Mouse (Mus musculus): ENCODE results near the gene Tpi1. TPM values are rescaled to one million over a fixed set of nuclear protein-coding genes. Genes with fewer than 3 reads are reported as not detected.
"Not testable (repeated sequence)": the region's sequence is repeated elsewhere in the genome, so short reads cannot be mapped to it uniquely, and the experiment has no call there.

The Tpi1 gene
- polyA plus RNA-seq, 1 experiment from 2014 or later: 393 TPM

GRCm38 (mm10) chr6:124807366-124807765 lies 6.7 kb downstream of the Tpi1 start:
- Histone ChIP-seq H3K4me2 (ENCODE audit: low read depth, low read length) (no peak overlapping the region), H3K27ac (ENCODE audit: low read depth, low read length) (no peak overlapping the region), H3K4me1 (ENCODE audit: control insufficient read depth, insufficient read depth, low read length) (peaks cover 19% of the 10 kb centered on the region), H3K4me3 (ENCODE audit: low read depth, low read length) (no peak overlapping the region), H3K36me3 (ENCODE audit: control insufficient read depth, insufficient read depth, low read length) (peaks cover 9% of the 10 kb centered on the region), H3K9ac (replicated peaks; ENCODE audit: low read depth, low read length) (no peak overlapping the region), H3K9me3 (ENCODE audit: control insufficient read depth, low read length) (no peaks in the 10 kb centered on the region), H3K27me3 (ENCODE audit: control insufficient read depth, insufficient read depth, low read length) (no peaks in the 10 kb centered on the region)
- no peak for ATAC-seq (ENCODE audit: low read depth)
- WGBS: 87% methylated on average over 4 of the region's 4 CpGs

DNA sequence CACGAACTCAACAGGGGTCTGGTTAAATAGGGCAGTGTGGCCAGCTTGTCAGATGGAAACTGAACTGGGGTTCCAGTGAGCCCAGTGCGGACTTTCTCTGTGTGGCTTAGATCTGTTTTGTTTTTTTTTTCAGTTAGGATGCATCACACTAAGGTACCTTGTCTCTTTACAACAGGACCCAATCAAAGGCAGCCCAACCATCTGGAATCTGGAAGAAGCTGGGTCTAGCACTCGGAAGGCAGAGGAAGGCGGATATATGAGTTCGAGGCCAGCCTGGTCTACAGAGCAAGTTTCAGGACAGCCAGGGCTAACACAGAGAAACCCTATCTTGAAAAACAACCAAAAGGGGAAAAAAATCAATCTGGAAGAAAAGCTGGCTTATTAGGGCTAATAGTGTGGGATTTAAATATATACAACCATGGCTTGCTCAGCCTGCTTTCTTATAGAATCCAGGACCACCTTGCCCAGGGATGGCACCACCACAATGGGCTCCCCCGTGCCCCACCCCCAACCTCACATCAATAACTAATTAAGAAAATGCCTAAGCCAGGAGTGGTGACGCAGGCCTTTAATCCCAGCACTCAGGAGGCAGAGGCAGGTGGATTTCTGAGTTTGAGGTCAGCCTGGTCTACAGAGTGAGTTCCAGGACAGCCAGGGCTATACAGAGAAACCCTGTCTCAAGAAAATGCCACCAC lies 7.5 kb downstream of the Tpi1 start:
- 77% methylated on average over 7 of the region's 7 CpGs for WGBS
- H3K4me2 ChIP-seq (ENCODE audit: low read depth, low read length): peak overlapping the region; percentile 67
- no peak overlapping the region for H3K9ac ChIP-seq (replicated peaks; ENCODE audit: low read depth, low read length)
- peak overlapping the region; percentile 79; the same call in 1 of the 2 replicates for H3K27ac ChIP-seq (ENCODE audit: low read depth, low read length)
- H3K4me1 ChIP-seq (ENCODE audit: control insufficient read depth, insufficient read depth, low read length): peaks cover 15% of the 10 kb centered on the region
- H3K36me3 ChIP-seq (ENCODE audit: control insufficient read depth, insufficient read depth, low read length): peaks cover 4% of the 10 kb centered on the region
- no peaks in the 10 kb centered on the region for H3K27me3 ChIP-seq (ENCODE audit: control insufficient read depth, insufficient read depth, low read length)
- no peak for ATAC-seq (ENCODE audit: low read depth)
- H3K9me3 ChIP-seq (ENCODE audit: control insufficient read depth, low read length): no peaks in the 10 kb centered on the region
- no peak overlapping the region for H3K4me3 ChIP-seq (ENCODE audit: low read depth, low read length)

DNA sequence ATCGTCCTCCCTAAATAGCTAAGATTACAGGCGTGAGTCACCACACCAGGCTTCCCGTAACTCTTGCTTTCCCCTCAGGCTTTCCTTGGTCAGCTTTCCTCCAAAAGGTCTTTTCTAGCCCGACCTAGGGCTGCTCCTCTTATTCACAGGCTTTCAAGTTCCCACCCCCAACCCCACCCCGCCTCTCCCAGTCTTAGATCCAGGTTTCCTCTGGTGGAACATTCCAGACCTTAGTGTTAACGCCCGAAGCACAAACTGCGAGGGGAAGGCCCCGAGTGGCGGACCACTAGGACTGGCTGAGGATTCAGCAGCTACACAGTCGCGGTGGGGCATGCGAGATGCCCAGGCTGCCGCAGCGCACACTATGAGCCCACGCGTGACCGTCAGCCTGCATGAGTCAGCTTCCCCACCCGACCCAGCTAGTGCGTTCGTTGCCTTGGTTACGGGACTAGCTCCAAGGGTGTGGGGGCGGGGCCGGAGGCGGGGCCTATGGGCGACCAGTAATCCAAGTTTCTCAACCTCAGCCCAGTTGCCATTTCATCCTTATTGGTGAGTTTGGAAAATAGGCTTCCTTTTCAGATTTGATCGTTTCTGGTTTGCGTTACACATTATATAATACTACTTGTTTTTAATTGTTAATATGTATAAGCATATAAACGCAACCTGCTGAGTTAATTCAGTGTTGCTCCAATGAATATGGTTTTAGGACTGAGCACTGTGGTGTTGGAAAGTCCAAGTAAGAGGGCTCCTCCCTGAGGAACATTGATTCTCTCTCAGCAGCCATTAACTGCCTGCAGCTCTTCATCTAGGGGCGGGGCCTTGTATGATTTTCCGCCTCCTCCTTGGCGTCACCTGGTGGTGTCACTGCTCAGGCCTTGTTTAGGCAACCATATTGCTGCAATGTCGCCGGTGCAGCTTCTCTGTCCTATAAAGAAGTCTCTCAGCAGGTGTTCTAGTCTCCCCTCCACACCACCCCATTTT lies 8.5 kb downstream of the Tpi1 start:
- Histone ChIP-seq H3K27me3 (ENCODE audit: control insufficient read depth, insufficient read depth, low read length) (no peaks in the 10 kb centered on the region), H3K4me3 (ENCODE audit: low read depth, low read length) (peak overlapping the region; percentile 33), H3K4me1 (ENCODE audit: control insufficient read depth, insufficient read depth, low read length) (peaks cover 15% of the 10 kb centered on the region), H3K36me3 (ENCODE audit: control insufficient read depth, insufficient read depth, low read length) (no peaks in the 10 kb centered on the region), H3K4me2 (ENCODE audit: low read depth, low read length) (peak overlapping the region; percentile 67), H3K9ac (replicated peaks; ENCODE audit: low read depth, low read length) (peak overlapping the region; percentile 48; the same call in 1 of the 2 replicates), H3K9me3 (ENCODE audit: control insufficient read depth, low read length) (no peaks in the 10 kb centered on the region), H3K27ac (ENCODE audit: low read depth, low read length) (peak overlapping the region; percentile 79)
- ATAC-seq (ENCODE audit: low read depth): peak; percentile 88
- 1% methylated on average over 34 of the region's 34 CpGs for WGBS

- Histone ChIP-seq H3K9me3 (ENCODE audit: control insufficient read depth, low read length) (no peaks in the 10 kb centered on the region), H3K4me2 (ENCODE audit: low read depth, low read length) (no peak overlapping the region), H3K4me1 (ENCODE audit: control insufficient read depth, insufficient read depth, low read length) (peaks cover 7% of the 10 kb centered on the region), H3K36me3 (ENCODE audit: control insufficient read depth, insufficient read depth, low read length) (no peaks in the 10 kb centered on the region), H3K27ac (ENCODE audit: low read depth, low read length) (no peak overlapping the region), H3K27me3 (ENCODE audit: control insufficient read depth, insufficient read depth, low read length) (no peaks in the 10 kb centered on the region), H3K9ac (replicated peaks; ENCODE audit: low read depth, low read length) (no peak overlapping the region), H3K4me3 (ENCODE audit: low read depth, low read length) (no peak overlapping the region)
- WGBS: 92% methylated on average over 3 of the region's 3 CpGs
- ATAC-seq (ENCODE audit: low read depth): no peak
Observed at GRCm38 (mm10) chr6:124804341-124804740, 9.8 kb downstream of the Tpi1 start.

DNA sequence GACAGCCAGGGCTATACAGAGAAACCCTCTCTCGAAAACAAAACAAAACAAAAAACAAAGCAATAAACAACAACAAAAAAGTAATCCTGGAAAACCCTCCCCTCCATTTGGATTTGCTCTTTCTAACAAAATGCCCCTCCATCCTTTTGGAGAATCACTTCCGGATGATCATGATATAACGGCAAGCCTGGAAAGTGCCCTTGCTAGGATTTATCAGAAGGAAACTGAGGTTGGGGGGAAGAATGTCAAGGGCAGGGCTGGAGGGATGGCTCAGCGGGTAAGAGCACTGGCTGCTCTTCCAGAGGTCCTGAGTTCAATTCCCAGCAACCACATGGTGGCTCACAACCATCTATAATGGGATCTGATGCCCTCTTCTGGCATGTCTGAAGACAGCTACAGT lies 10.4 kb downstream of the Tpi1 start:
- H3K27me3 ChIP-seq (ENCODE audit: control insufficient read depth, insufficient read depth, low read length); H3K27ac ChIP-seq (ENCODE audit: low read depth, low read length); H3K4me1 ChIP-seq (ENCODE audit: control insufficient read depth, insufficient read depth, low read length); H3K4me3 ChIP-seq (ENCODE audit: low read depth, low read length); H3K36me3 ChIP-seq (ENCODE audit: control insufficient read depth, insufficient read depth, low read length); H3K9me3 ChIP-seq (ENCODE audit: control insufficient read depth, low read length); H3K9ac ChIP-seq (replicated peaks; ENCODE audit: low read depth, low read length); H3K4me2 ChIP-seq (ENCODE audit: low read depth, low read length); ATAC-seq (ENCODE audit: low read depth): not testable (repeated sequence)
- 96% methylated on average over 4 of the region's 4 CpGs for WGBS

- no peak for ATAC-seq (ENCODE audit: low read depth)
- H3K9ac ChIP-seq (replicated peaks; ENCODE audit: low read depth, low read length): no peak overlapping the region
- peaks cover 5% of the 10 kb centered on the region; the same call in 1 of the 2 replicates for H3K4me1 ChIP-seq (ENCODE audit: control insufficient read depth, insufficient read depth, low read length)
- WGBS: 75% methylated on average over 3 of the region's 3 CpGs
- no peaks in the 10 kb centered on the region for H3K9me3 ChIP-seq (ENCODE audit: control insufficient read depth, low read length)
- H3K36me3 ChIP-seq (ENCODE audit: control insufficient read depth, insufficient read depth, low read length): no peaks in the 10 kb centered on the region
- no peak overlapping the region for H3K4me2 ChIP-seq (ENCODE audit: low read depth, low read length)
- H3K27ac ChIP-seq (ENCODE audit: low read depth, low read length): no peak overlapping the region
- no peaks in the 10 kb centered on the region for H3K27me3 ChIP-seq (ENCODE audit: control insufficient read depth, insufficient read depth, low read length)
- no peak overlapping the region for H3K4me3 ChIP-seq (ENCODE audit: low read depth, low read length)
Observed at GRCm38 (mm10) chr6:124803061-124803460, 11.0 kb downstream of the Tpi1 start.

- not testable (repeated sequence) for ATAC-seq (ENCODE audit: low read depth); H3K4me3 ChIP-seq (ENCODE audit: low read depth, low read length); H3K9ac ChIP-seq (replicated peaks; ENCODE audit: low read depth, low read length); H3K27me3 ChIP-seq (ENCODE audit: control insufficient read depth, insufficient read depth, low read length); H3K27ac ChIP-seq (ENCODE audit: low read depth, low read length); H3K4me2 ChIP-seq (ENCODE audit: low read depth, low read length); H3K36me3 ChIP-seq (ENCODE audit: control insufficient read depth, insufficient read depth, low read length); H3K4me1 ChIP-seq (ENCODE audit: control insufficient read depth, insufficient read depth, low read length); H3K9me3 ChIP-seq (ENCODE audit: control insufficient read depth, low read length)
- WGBS: 24% methylated on average over 4 of the region's 9 CpGs
Observed at GRCm38 (mm10) chr6:124802400-124802799, 11.7 kb downstream of the Tpi1 start.

DNA sequence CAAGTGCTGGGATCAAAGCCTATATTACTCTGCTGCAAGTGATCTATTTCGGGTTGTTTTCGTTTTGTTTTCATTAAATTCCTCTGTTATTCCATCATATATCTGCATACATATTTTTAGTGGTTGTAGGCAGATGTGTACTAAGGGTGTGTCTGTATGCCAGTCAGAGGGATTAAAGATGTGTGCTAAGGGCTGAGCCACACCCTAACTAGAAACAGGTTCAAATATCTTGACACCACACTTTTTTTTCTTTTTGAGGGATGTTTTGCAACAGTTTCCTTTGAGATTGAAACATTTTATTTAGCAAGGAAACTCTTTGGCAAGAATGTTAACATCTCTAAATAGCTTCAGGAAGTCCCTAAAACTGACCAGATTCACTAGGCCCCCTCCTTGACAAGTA lies 17.9 kb downstream of the Tpi1 start:
- no peaks in the 10 kb centered on the region for H3K4me1 ChIP-seq (ENCODE audit: control insufficient read depth, insufficient read depth, low read length)
- H3K4me2 ChIP-seq (ENCODE audit: low read depth, low read length): no peak overlapping the region
- H3K4me3 ChIP-seq (ENCODE audit: low read depth, low read length): no peak overlapping the region
- no peak for ATAC-seq (ENCODE audit: low read depth)
- no peaks in the 10 kb centered on the region for H3K27me3 ChIP-seq (ENCODE audit: control insufficient read depth, insufficient read depth, low read length)
- WGBS: 83% methylated on average over 2 of the region's 2 CpGs
- no peak overlapping the region for H3K9ac ChIP-seq (replicated peaks; ENCODE audit: low read depth, low read length)
- H3K36me3 ChIP-seq (ENCODE audit: control insufficient read depth, insufficient read depth, low read length): no peaks in the 10 kb centered on the region
- no peak overlapping the region for H3K27ac ChIP-seq (ENCODE audit: low read depth, low read length)
- H3K9me3 ChIP-seq (ENCODE audit: control insufficient read depth, low read length): no peaks in the 10 kb centered on the region

GRCm38 (mm10) chr6:124795781-124796180 lies 18.3 kb downstream of the Tpi1 start:
- Histone ChIP-seq H3K4me3 (ENCODE audit: low read depth, low read length) (no peak overlapping the region), H3K36me3 (ENCODE audit: control insufficient read depth, insufficient read depth, low read length) (no peaks in the 10 kb centered on the region), H3K4me1 (ENCODE audit: control insufficient read depth, insufficient read depth, low read length) (no peaks in the 10 kb centered on the region), H3K27me3 (ENCODE audit: control insufficient read depth, insufficient read depth, low read length) (no peaks in the 10 kb centered on the region), H3K4me2 (ENCODE audit: low read depth, low read length) (no peak overlapping the region), H3K9me3 (ENCODE audit: control insufficient read depth, low read length) (no peaks in the 10 kb centered on the region), H3K9ac (replicated peaks; ENCODE audit: low read depth, low read length) (no peak overlapping the region), H3K27ac (ENCODE audit: low read depth, low read length) (no peak overlapping the region)
- 64% methylated on average over 4 of the region's 4 CpGs for WGBS
- ATAC-seq (ENCODE audit: low read depth): no peak

Measured in neural tube, embryonic 14.5 days (tissue).